Mouse (Mus musculus): ENCODE measurements around the gene Piwil1. TPM values are rescaled to one million over a fixed set of nuclear protein-coding genes. Genes with fewer than 3 reads are reported as not detected.
A peak's percentile ranks its signal among the peaks of the same experiment; 100 is the strongest.

Piwil1 gene
- polyA plus RNA-seq, 1 experiment from 2014 or later, result not detected

DNA sequence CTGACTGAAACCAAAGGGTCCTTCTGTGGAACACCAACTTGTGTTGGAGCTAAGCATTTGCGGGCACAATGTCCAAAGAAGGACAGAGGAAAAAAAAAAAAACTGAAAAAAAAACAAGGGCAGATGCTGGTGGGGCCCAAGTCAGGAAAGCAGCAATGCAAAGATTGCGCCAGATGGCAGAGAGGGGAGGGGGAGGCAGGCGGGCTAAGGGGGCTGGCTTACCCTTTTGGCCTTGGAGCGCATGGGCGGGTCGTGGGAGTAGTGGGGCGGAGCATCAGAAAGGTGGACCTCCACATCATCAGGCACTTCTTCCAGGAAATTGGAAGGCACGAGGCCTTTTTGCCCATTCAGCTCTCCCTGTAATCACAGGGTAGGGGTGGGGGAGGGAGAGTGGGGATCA, 58.8 kb downstream of the Piwil1 start:
- Histone ChIP-seq H3K9ac (ENCODE audit: low read depth, low read length) (no peak overlapping the region), H3K27me3 (replicated peaks; ENCODE audit: control insufficient read depth, insufficient read depth, low read length) (no peaks in the 10 kb centered on the region), H3K9me3 (ENCODE audit: control insufficient read depth, low read length) (no peaks in the 10 kb centered on the region), H3K4me1 (ENCODE audit: control insufficient read depth, insufficient read depth, low read length) (no peaks in the 10 kb centered on the region), H3K36me3 (ENCODE audit: control insufficient read depth, insufficient read depth, low read length) (no peaks in the 10 kb centered on the region), H3K4me3 (ENCODE audit: low read length) (no peak overlapping the region), H3K27ac (ENCODE audit: low read length) (no peak overlapping the region), H3K4me2 (ENCODE audit: low read depth, low read length) (no peak overlapping the region)
- ATAC-seq, result no peak
- 33% methylated on average over 8 of the region's 8 CpGs for WGBS

DNA sequence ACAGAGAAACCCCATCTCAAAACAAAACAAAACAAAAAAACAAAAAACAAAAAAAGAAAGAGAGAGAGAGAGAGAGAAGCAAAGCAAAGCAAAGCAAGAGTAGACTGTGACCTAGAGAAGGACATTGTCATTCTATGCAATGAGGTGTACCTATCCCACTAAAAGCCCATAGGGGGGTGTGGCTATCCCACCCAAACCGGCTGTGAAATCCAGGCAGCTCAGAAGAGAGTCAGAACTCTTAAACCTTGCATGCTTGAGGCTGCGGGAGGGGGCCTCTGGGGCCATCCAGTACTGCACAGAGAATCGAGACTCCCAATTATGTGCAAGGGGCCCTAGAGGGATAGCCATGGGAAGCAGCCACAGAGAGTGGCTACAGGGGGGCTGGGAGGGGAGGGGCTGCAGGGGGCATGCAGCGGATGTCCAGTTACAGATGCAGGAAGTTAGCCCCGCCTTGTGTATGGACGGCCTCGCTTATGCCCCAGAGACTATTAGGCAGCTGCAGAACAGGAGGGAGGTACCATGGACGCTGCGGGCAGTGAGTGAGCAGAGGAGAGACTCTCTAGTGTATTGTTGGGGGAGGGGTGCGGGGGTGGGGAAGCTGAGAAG, 66.8 kb downstream of the Piwil1 start:
- WGBS, result 6% methylated on average over 10 of the region's 10 CpGs
- Histone ChIP-seq H3K9ac (ENCODE audit: low read depth, low read length) (no peak overlapping the region), H3K4me2 (ENCODE audit: low read depth, low read length) (peak overlapping the region; percentile 22), H3K27me3 (replicated peaks; ENCODE audit: control insufficient read depth, insufficient read depth, low read length) (no peaks in the 10 kb centered on the region), H3K9me3 (ENCODE audit: control insufficient read depth, low read length) (no peaks in the 10 kb centered on the region), H3K4me3 (ENCODE audit: low read length) (no peak overlapping the region), H3K36me3 (ENCODE audit: control insufficient read depth, insufficient read depth, low read length) (no peaks in the 10 kb centered on the region), H3K4me1 (ENCODE audit: control insufficient read depth, insufficient read depth, low read length) (no peaks in the 10 kb centered on the region), H3K27ac (ENCODE audit: low read length) (no peak overlapping the region)
- ATAC-seq, result peak; percentile 38; the same call in 1 of the 2 replicates

DNA sequence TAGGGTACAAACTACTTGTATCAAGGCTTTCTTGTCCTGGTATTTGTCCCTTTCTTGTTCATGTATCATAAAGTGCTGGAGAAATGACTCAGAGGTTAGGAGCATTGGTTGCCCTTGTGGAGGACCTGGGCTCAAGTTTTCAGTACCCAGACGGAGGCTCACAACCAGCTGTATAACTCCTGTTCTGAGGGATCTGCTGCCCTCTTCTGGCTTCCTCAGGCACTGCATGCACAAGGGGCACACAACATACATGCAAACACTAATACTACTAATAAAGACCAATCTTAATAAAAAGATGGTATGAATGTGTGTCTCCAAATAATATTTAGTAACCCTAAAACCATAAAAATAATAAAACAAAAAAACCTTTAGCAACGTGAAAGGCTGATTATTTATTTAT, 74.1 kb downstream of the Piwil1 start:
- Histone ChIP-seq H3K27ac (ENCODE audit: low read length) (no peak overlapping the region), H3K4me3 (ENCODE audit: low read length) (no peak overlapping the region), H3K36me3 (ENCODE audit: control insufficient read depth, insufficient read depth, low read length) (no peaks in the 10 kb centered on the region), H3K4me2 (ENCODE audit: low read depth, low read length) (no peak overlapping the region), H3K4me1 (ENCODE audit: control insufficient read depth, insufficient read depth, low read length) (no peaks in the 10 kb centered on the region), H3K9ac (ENCODE audit: low read depth, low read length) (no peak overlapping the region), H3K27me3 (replicated peaks; ENCODE audit: control insufficient read depth, insufficient read depth, low read length) (no peaks in the 10 kb centered on the region), H3K9me3 (ENCODE audit: control insufficient read depth, low read length) (no peaks in the 10 kb centered on the region)
- 74% methylated on average over 2 of the region's 2 CpGs for WGBS
- ATAC-seq, result no peak

DNA sequence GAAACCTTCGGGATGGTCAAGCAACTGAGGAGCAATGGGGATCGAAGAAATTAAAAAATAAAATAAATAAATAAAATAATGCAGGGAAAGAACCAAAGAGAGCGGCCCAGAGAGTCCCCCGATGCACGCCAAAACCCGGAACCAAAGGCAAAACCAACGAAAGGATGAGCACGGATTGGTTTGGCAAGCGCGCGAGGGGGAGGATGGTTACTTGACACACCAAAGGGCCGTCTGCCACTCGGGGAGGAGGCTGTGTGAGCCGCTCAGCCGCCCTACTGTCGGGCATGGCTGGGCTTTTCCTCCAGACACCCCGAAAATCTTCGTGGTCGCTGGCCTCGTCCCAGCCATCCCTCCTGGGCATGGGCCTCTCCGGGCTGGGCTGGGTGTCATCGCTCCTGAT, 79.3 kb downstream of the Piwil1 start:
- Histone ChIP-seq H3K36me3 (ENCODE audit: control insufficient read depth, insufficient read depth, low read length) (no peaks in the 10 kb centered on the region), H3K4me2 (ENCODE audit: low read depth, low read length) (no peak overlapping the region), H3K9ac (ENCODE audit: low read depth, low read length) (no peak overlapping the region), H3K27ac (ENCODE audit: low read length) (no peak overlapping the region), H3K9me3 (ENCODE audit: control insufficient read depth, low read length) (no peaks in the 10 kb centered on the region), H3K4me1 (ENCODE audit: control insufficient read depth, insufficient read depth, low read length) (no peaks in the 10 kb centered on the region), H3K27me3 (replicated peaks; ENCODE audit: control insufficient read depth, insufficient read depth, low read length) (no peaks in the 10 kb centered on the region), H3K4me3 (ENCODE audit: low read length) (no peak overlapping the region)
- no peak for ATAC-seq
- 73% methylated on average over 22 of the region's 22 CpGs for WGBS

DNA sequence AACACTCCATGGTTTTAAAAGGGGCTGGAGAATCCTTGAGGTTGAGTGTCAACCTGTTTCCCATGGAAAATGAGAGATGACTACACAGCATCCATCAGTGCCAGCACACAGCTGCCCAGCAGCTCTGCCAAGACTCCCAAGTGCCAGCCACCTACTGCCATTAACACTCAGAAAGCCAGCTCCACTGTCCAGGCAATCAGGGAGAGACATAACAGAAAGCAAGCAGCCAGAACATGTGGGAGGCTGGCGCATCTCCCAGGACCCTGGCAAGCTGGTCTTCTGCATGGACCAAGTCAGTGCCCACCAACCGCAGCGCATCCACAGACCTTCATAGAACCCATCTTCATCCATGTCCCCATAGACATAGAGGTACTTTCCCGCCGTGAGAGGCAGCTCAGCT, 98.3 kb downstream of the Piwil1 start:
- ATAC-seq, result no peak
- Histone ChIP-seq H3K4me3 (ENCODE audit: low read length) (no peak overlapping the region), H3K27me3 (replicated peaks; ENCODE audit: control insufficient read depth, insufficient read depth, low read length) (no peaks in the 10 kb centered on the region), H3K4me2 (ENCODE audit: low read depth, low read length) (no peak overlapping the region), H3K9me3 (ENCODE audit: control insufficient read depth, low read length) (no peaks in the 10 kb centered on the region), H3K4me1 (ENCODE audit: control insufficient read depth, insufficient read depth, low read length) (no peaks in the 10 kb centered on the region), H3K9ac (ENCODE audit: low read depth, low read length) (no peak overlapping the region), H3K27ac (ENCODE audit: low read length) (no peak overlapping the region), H3K36me3 (ENCODE audit: control insufficient read depth, insufficient read depth, low read length) (no peaks in the 10 kb centered on the region)
- WGBS, result 85% methylated on average over 5 of the region's 5 CpGs

Other genes with a start within 250 kb of the Piwil1 start
- gene Fzd10, start 101.7 kb upstream of the Piwil1 start, polyA plus RNA-seq (2015; fragmentation: Nextera tagmentation; extraction: Ambion mirVana), result 0.47 and 0.53 TPM in 2 replicates

Data from intestine, embryonic 16.5 days (tissue).